Mouse (Mus musculus): Measurements from ENCODE around the gene Chmp5.
"Not testable (repeated sequence)": the region's sequence is repeated elsewhere in the genome, so short reads cannot be mapped to it uniquely, and the experiment has no call there.

The Chmp5 gene

GRCm38 (mm10) chr4:40948160-40948708 lies at the start of gene Chmp5, which contains the start of gene Bag1:
TSS of gene Chmp5 (plus strand) at chr4:40948407.
TSS of gene Bag1 (minus strand) at chr4:40948294.
- peak; percentile 98 for DNase-seq (ENCODE audit: low spot score)

- no peak for DNase-seq (ENCODE audit: low spot score)
Measured at GRCm38 (mm10) chr4:40898476-40899044, 49.6 kb upstream of the Chmp5 start.

GRCm38 (mm10) chr4:40899264-40899663 lies 48.9 kb upstream of the Chmp5 start:
- no peak for DNase-seq (ENCODE audit: low spot score)

GRCm38 (mm10) chr4:40900071-40900470 lies 48.1 kb upstream of the Chmp5 start:
- no peak for DNase-seq (ENCODE audit: low spot score)

GRCm38 (mm10) chr4:40900612-40901011 lies 47.6 kb upstream of the Chmp5 start:
- DNase-seq (ENCODE audit: low spot score), result no peak

GRCm38 (mm10) chr4:40906298-40906697 lies 41.9 kb upstream of the Chmp5 start:
- DNase-seq (ENCODE audit: low spot score), result no peak

- DNase-seq (ENCODE audit: low spot score), result no peak
Measured at GRCm38 (mm10) chr4:40908261-40908969, 39.8 kb upstream of the Chmp5 start.

- DNase-seq (ENCODE audit: low spot score), result no peak
Measured at GRCm38 (mm10) chr4:40914287-40914867, 33.8 kb upstream of the Chmp5 start.

GRCm38 (mm10) chr4:40915947-40916346 lies 32.3 kb upstream of the Chmp5 start:
- DNase-seq (ENCODE audit: low spot score), result no peak

GRCm38 (mm10) chr4:40916592-40917155 lies 31.5 kb upstream of the Chmp5 start:
- no peak for DNase-seq (ENCODE audit: low spot score)

GRCm38 (mm10) chr4:40919785-40920184 lies 28.4 kb upstream of the Chmp5 start, which contains the start of gene Spink4:
TSS of gene Spink4 (plus strand) at chr4:40920052.
- no peak for DNase-seq (ENCODE audit: low spot score)

GRCm38 (mm10) chr4:40920576-40920975 lies 27.6 kb upstream of the Chmp5 start:
- no peak for DNase-seq (ENCODE audit: low spot score)

- no peak for DNase-seq (ENCODE audit: low spot score)
Measured at GRCm38 (mm10) chr4:40921288-40921687, 26.9 kb upstream of the Chmp5 start.

- no peak for DNase-seq (ENCODE audit: low spot score)
Measured at GRCm38 (mm10) chr4:40923087-40923651, 25.0 kb upstream of the Chmp5 start.

- DNase-seq (ENCODE audit: low spot score), result no peak
Measured at GRCm38 (mm10) chr4:40925568-40925967, 22.6 kb upstream of the Chmp5 start.

- no peak for DNase-seq (ENCODE audit: low spot score)
Measured at GRCm38 (mm10) chr4:40929046-40929445, 19.2 kb upstream of the Chmp5 start.

- no peak for DNase-seq (ENCODE audit: low spot score)
Measured at GRCm38 (mm10) chr4:40933694-40934093, 14.5 kb upstream of the Chmp5 start.

GRCm38 (mm10) chr4:40934369-40934768 lies 13.8 kb upstream of the Chmp5 start:
- not testable (repeated sequence) for DNase-seq (ENCODE audit: low spot score)

GRCm38 (mm10) chr4:40936175-40936839 lies 11.9 kb upstream of the Chmp5 start:
- peak; percentile 63 for DNase-seq (ENCODE audit: low spot score)

- DNase-seq (ENCODE audit: low spot score), result no peak
Measured at GRCm38 (mm10) chr4:40938793-40939192, 9.4 kb upstream of the Chmp5 start.

- no peak for DNase-seq (ENCODE audit: low spot score)
Measured at GRCm38 (mm10) chr4:40943651-40944050, 4.6 kb upstream of the Chmp5 start.
